Mouse (Mus musculus) CH12F3 (cell line): ENCODE data around the gene Phox2a.

ENCODE experiments used
- in situ Hi-C: fragments of 300-500 bp; cut with MboI; formaldehyde crosslinking; loops from 2 replicates; pipeline ENCODE4 v1.14.3; 2020; ENCODE audit warnings: low sequenced_read_pairs

The Phox2a gene

GRCm38 (mm10) chr7:101817861-101818401 is at the start of gene Phox2a:
Phox2a (plus strand) TSS chr7:101818313.
- in situ Hi-C loops = no loop called here

- in situ Hi-C loops = no loop called here
These were observed 48.1 kb upstream of the Phox2a start for GRCm38 (mm10) chr7:101770051-101770450.

GRCm38 (mm10) chr7:101771604-101772003 is 46.5 kb upstream of the Phox2a start:
- in situ Hi-C loops = no loop called here

GRCm38 (mm10) chr7:101772687-101773086 is 45.4 kb upstream of the Phox2a start:
- in situ Hi-C loops = no loop called here

- in situ Hi-C loops = no loop called here
These were observed 41.1 kb upstream of the Phox2a start for GRCm38 (mm10) chr7:101777053-101777452.

GRCm38 (mm10) chr7:101820295-101821030 is 2.4 kb downstream of the Phox2a start:
- in situ Hi-C loops = loop anchor here (10.0 kb wide), 1 partner anchor 146 kb away; no protein-coding TSS in a partner anchor

GRCm38 (mm10) chr7:101821571-101822501 is 3.7 kb downstream of the Phox2a start:
- in situ Hi-C loops = loop anchor here (10.0 kb wide), 1 partner anchor 147 kb away; no protein-coding TSS in a partner anchor

- in situ Hi-C loops = loop anchor here (10.0 kb wide), 1 partner anchor 148 kb away; no protein-coding TSS in a partner anchor
These were observed 5.0 kb downstream of the Phox2a start for GRCm38 (mm10) chr7:101822836-101823757.

- in situ Hi-C loops = loop anchor here (10.0 kb wide), 1 partner anchor 149 kb away; no protein-coding TSS in a partner anchor
These were observed 5.9 kb downstream of the Phox2a start for GRCm38 (mm10) chr7:101823758-101824630.

GRCm38 (mm10) chr7:101830373-101830772 is 12.3 kb downstream of the Phox2a start:
- in situ Hi-C loops = no loop called here

GRCm38 (mm10) chr7:101831437-101831836 is 13.3 kb downstream of the Phox2a start:
- in situ Hi-C loops = no loop called here

- in situ Hi-C loops = no loop called here
These were observed 14.3 kb downstream of the Phox2a start for GRCm38 (mm10) chr7:101832372-101832771.

GRCm38 (mm10) chr7:101833352-101833751 is 15.2 kb downstream of the Phox2a start:
- in situ Hi-C loops = no loop called here

- in situ Hi-C loops = no loop called here
These were observed 15.9 kb downstream of the Phox2a start for GRCm38 (mm10) chr7:101833916-101834584.

GRCm38 (mm10) chr7:101834903-101835302 is 16.8 kb downstream of the Phox2a start:
- in situ Hi-C loops = no loop called here

GRCm38 (mm10) chr7:101835457-101836109 is 17.5 kb downstream of the Phox2a start:
- in situ Hi-C loops = no loop called here

- in situ Hi-C loops = no loop called here
These were observed 18.4 kb downstream of the Phox2a start for GRCm38 (mm10) chr7:101836271-101837153.
